Mouse (Mus musculus): ENCODE results near the gene Slc4a8. TPM values are rescaled to one million over a fixed set of nuclear protein-coding genes. Genes with fewer than 3 reads are reported as not detected.

Slc4a8 gene
- polyA plus RNA-seq, 1 experiment from 2014 or later, result 5.6 TPM

- H3K4me2 ChIP-seq (replicated peaks; ENCODE audit: low read depth, low read length), result no peak overlapping the region
- H3K9me3 ChIP-seq (ENCODE audit: control insufficient read depth, low read depth, low read length), result no peaks in the 10 kb centered on the region
- peak; percentile 53; the same call in 1 of the 2 replicates for ATAC-seq (ENCODE audit: insufficient number of reproducible peaks, insufficient read depth, low FRiP score, low read depth)
- no peak overlapping the region for H3K27ac ChIP-seq (ENCODE audit: low read length)
- no peaks in the 10 kb centered on the region for H3K36me3 ChIP-seq (ENCODE audit: control insufficient read depth, insufficient read depth, low read length)
- H3K27me3 ChIP-seq (ENCODE audit: control insufficient read depth, insufficient read depth, low read length), result no peaks in the 10 kb centered on the region
- H3K4me3 ChIP-seq (ENCODE audit: low read depth, low read length), result no peak overlapping the region
- no peaks in the 10 kb centered on the region for H3K4me1 ChIP-seq (ENCODE audit: control insufficient read depth, insufficient read depth, low read length)
- H3K9ac ChIP-seq (replicated peaks; ENCODE audit: low read depth, low read length), result no peak overlapping the region
- 47% methylated on average over 4 of the region's 4 CpGs for WGBS
These were observed 39.5 kb upstream of the Slc4a8 start for GRCm38 (mm10) chr15:100722026-100722425.

- no peaks in the 10 kb centered on the region for H3K27me3 ChIP-seq (ENCODE audit: control insufficient read depth, insufficient read depth, low read length)
- H3K4me2 ChIP-seq (replicated peaks; ENCODE audit: low read depth, low read length), result no peak overlapping the region
- no peak overlapping the region for H3K27ac ChIP-seq (ENCODE audit: low read length)
- no peaks in the 10 kb centered on the region for H3K36me3 ChIP-seq (ENCODE audit: control insufficient read depth, insufficient read depth, low read length)
- 0 out of 2 replicates have a peak, but pooled peaks have one; percentile 28 for ATAC-seq (ENCODE audit: insufficient number of reproducible peaks, insufficient read depth, low FRiP score, low read depth)
- no peak overlapping the region for H3K9ac ChIP-seq (replicated peaks; ENCODE audit: low read depth, low read length)
- 50% methylated on average over 6 of the region's 6 CpGs for WGBS
- no peak overlapping the region for H3K4me3 ChIP-seq (ENCODE audit: low read depth, low read length)
- H3K4me1 ChIP-seq (ENCODE audit: control insufficient read depth, insufficient read depth, low read length), result no peaks in the 10 kb centered on the region
- no peaks in the 10 kb centered on the region for H3K9me3 ChIP-seq (ENCODE audit: control insufficient read depth, low read depth, low read length)
These were observed 39.0 kb upstream of the Slc4a8 start for GRCm38 (mm10) chr15:100722564-100722963.

GRCm38 (mm10) chr15:100723505-100723904 is 38.0 kb upstream of the Slc4a8 start:
- no peak overlapping the region for H3K4me3 ChIP-seq (ENCODE audit: low read depth, low read length)
- no peak overlapping the region for H3K4me2 ChIP-seq (replicated peaks; ENCODE audit: low read depth, low read length)
- H3K9me3 ChIP-seq (ENCODE audit: control insufficient read depth, low read depth, low read length), result no peaks in the 10 kb centered on the region
- no peak overlapping the region for H3K27ac ChIP-seq (ENCODE audit: low read length)
- H3K36me3 ChIP-seq (ENCODE audit: control insufficient read depth, insufficient read depth, low read length), result no peaks in the 10 kb centered on the region
- H3K27me3 ChIP-seq (ENCODE audit: control insufficient read depth, insufficient read depth, low read length), result peaks cover 5% of the 10 kb centered on the region; the same call in 1 of the 2 replicates
- no peak for ATAC-seq (ENCODE audit: insufficient number of reproducible peaks, insufficient read depth, low FRiP score, low read depth)
- no peaks in the 10 kb centered on the region for H3K4me1 ChIP-seq (ENCODE audit: control insufficient read depth, insufficient read depth, low read length)
- WGBS, result 44% methylated on average over 14 of the region's 14 CpGs
- no peak overlapping the region for H3K9ac ChIP-seq (replicated peaks; ENCODE audit: low read depth, low read length)

- Histone ChIP-seq H3K27ac (ENCODE audit: low read length) (no peak overlapping the region), H3K9ac (replicated peaks; ENCODE audit: low read depth, low read length) (no peak overlapping the region), H3K27me3 (ENCODE audit: control insufficient read depth, insufficient read depth, low read length) (peaks cover 24% of the 10 kb centered on the region), H3K36me3 (ENCODE audit: control insufficient read depth, insufficient read depth, low read length) (no peaks in the 10 kb centered on the region), H3K4me1 (ENCODE audit: control insufficient read depth, insufficient read depth, low read length) (peaks cover 6% of the 10 kb centered on the region; the same call in 1 of the 2 replicates), H3K4me3 (ENCODE audit: low read depth, low read length) (no peak overlapping the region), H3K9me3 (ENCODE audit: control insufficient read depth, low read depth, low read length) (no peaks in the 10 kb centered on the region; the same call in 1 of the 2 replicates), H3K4me2 (replicated peaks; ENCODE audit: low read depth, low read length) (no peak overlapping the region)
- WGBS, result 87% methylated on average over 11 of the region's 11 CpGs
- no peak for ATAC-seq (ENCODE audit: insufficient number of reproducible peaks, insufficient read depth, low FRiP score, low read depth)
These were observed 34.8 kb upstream of the Slc4a8 start for GRCm38 (mm10) chr15:100726721-100727120.

- WGBS, result 71% methylated on average over 11 of the region's 11 CpGs
- Histone ChIP-seq H3K4me1 (ENCODE audit: control insufficient read depth, insufficient read depth, low read length) (peaks cover 6% of the 10 kb centered on the region; the same call in 1 of the 2 replicates), H3K4me2 (replicated peaks; ENCODE audit: low read depth, low read length) (no peak overlapping the region), H3K4me3 (ENCODE audit: low read depth, low read length) (no peak overlapping the region), H3K27ac (ENCODE audit: low read length) (no peak overlapping the region), H3K27me3 (ENCODE audit: control insufficient read depth, insufficient read depth, low read length) (peaks cover 24% of the 10 kb centered on the region), H3K9ac (replicated peaks; ENCODE audit: low read depth, low read length) (no peak overlapping the region), H3K9me3 (ENCODE audit: control insufficient read depth, low read depth, low read length) (no peaks in the 10 kb centered on the region; the same call in 1 of the 2 replicates), H3K36me3 (ENCODE audit: control insufficient read depth, insufficient read depth, low read length) (no peaks in the 10 kb centered on the region)
- ATAC-seq (ENCODE audit: insufficient number of reproducible peaks, insufficient read depth, low FRiP score, low read depth), result 0 out of 2 replicates have a peak, but pooled peaks have one; percentile 42
These were observed 33.7 kb upstream of the Slc4a8 start for GRCm38 (mm10) chr15:100727834-100728233.

GRCm38 (mm10) chr15:100728586-100728985 is 33.0 kb upstream of the Slc4a8 start:
- no peak overlapping the region for H3K27ac ChIP-seq (ENCODE audit: low read length)
- H3K9me3 ChIP-seq (ENCODE audit: control insufficient read depth, low read depth, low read length), result no peaks in the 10 kb centered on the region; the same call in 1 of the 2 replicates
- no peak for ATAC-seq (ENCODE audit: insufficient number of reproducible peaks, insufficient read depth, low FRiP score, low read depth)
- H3K9ac ChIP-seq (replicated peaks; ENCODE audit: low read depth, low read length), result no peak overlapping the region
- 37% methylated on average over 9 of the region's 9 CpGs for WGBS
- H3K36me3 ChIP-seq (ENCODE audit: control insufficient read depth, insufficient read depth, low read length), result no peaks in the 10 kb centered on the region
- H3K27me3 ChIP-seq (ENCODE audit: control insufficient read depth, insufficient read depth, low read length), result peaks cover 24% of the 10 kb centered on the region
- peak overlapping the region; percentile 55 for H3K4me2 ChIP-seq (replicated peaks; ENCODE audit: low read depth, low read length)
- H3K4me3 ChIP-seq (ENCODE audit: low read depth, low read length), result peak overlapping the region; percentile 33
- H3K4me1 ChIP-seq (ENCODE audit: control insufficient read depth, insufficient read depth, low read length), result peaks cover 6% of the 10 kb centered on the region; the same call in 1 of the 2 replicates

- Histone ChIP-seq H3K4me1 (ENCODE audit: control insufficient read depth, insufficient read depth, low read length) (peaks cover 6% of the 10 kb centered on the region; the same call in 1 of the 2 replicates), H3K9me3 (ENCODE audit: control insufficient read depth, low read depth, low read length) (no peaks in the 10 kb centered on the region; the same call in 1 of the 2 replicates), H3K36me3 (ENCODE audit: control insufficient read depth, insufficient read depth, low read length) (no peaks in the 10 kb centered on the region), H3K27me3 (ENCODE audit: control insufficient read depth, insufficient read depth, low read length) (peaks cover 24% of the 10 kb centered on the region), H3K4me2 (replicated peaks; ENCODE audit: low read depth, low read length) (peak within 1 kb of the TSS; percentile 55), H3K27ac (ENCODE audit: low read length) (no peak within 1 kb of the TSS), H3K9ac (replicated peaks; ENCODE audit: low read depth, low read length) (no peak within 1 kb of the TSS), H3K4me3 (ENCODE audit: low read depth, low read length) (peak within 1 kb of the TSS; percentile 33)
- ATAC-seq (ENCODE audit: insufficient number of reproducible peaks, insufficient read depth, low FRiP score, low read depth), result 0 out of 2 replicates have a peak, but pooled peaks have one; percentile 34
- 8% methylated on average over 36 of the region's 57 CpGs for WGBS
These were observed 32.1 kb upstream of the Slc4a8 start, which contains the start of gene Galnt6 for GRCm38 (mm10) chr15:100729281-100729985. Gene Galnt6, minus strand, starts transcription at chr15:100729376.

- Histone ChIP-seq H3K4me3 (ENCODE audit: low read depth, low read length) (no peak overlapping the region), H3K4me2 (replicated peaks; ENCODE audit: low read depth, low read length) (no peak overlapping the region), H3K9me3 (ENCODE audit: control insufficient read depth, low read depth, low read length) (no peaks in the 10 kb centered on the region; the same call in 1 of the 2 replicates), H3K36me3 (ENCODE audit: control insufficient read depth, insufficient read depth, low read length) (no peaks in the 10 kb centered on the region), H3K4me1 (ENCODE audit: control insufficient read depth, insufficient read depth, low read length) (peaks cover 6% of the 10 kb centered on the region; the same call in 1 of the 2 replicates), H3K27me3 (ENCODE audit: control insufficient read depth, insufficient read depth, low read length) (peaks cover 24% of the 10 kb centered on the region), H3K27ac (ENCODE audit: low read length) (no peak overlapping the region), H3K9ac (replicated peaks; ENCODE audit: low read depth, low read length) (no peak overlapping the region)
- ATAC-seq (ENCODE audit: insufficient number of reproducible peaks, insufficient read depth, low FRiP score, low read depth), result no peak
- WGBS, result 45% methylated on average over 9 of the region's 9 CpGs
These were observed 30.5 kb upstream of the Slc4a8 start for GRCm38 (mm10) chr15:100731081-100731480.
